Mouse (Mus musculus): ENCODE results near the gene Alg3.

DNA sequence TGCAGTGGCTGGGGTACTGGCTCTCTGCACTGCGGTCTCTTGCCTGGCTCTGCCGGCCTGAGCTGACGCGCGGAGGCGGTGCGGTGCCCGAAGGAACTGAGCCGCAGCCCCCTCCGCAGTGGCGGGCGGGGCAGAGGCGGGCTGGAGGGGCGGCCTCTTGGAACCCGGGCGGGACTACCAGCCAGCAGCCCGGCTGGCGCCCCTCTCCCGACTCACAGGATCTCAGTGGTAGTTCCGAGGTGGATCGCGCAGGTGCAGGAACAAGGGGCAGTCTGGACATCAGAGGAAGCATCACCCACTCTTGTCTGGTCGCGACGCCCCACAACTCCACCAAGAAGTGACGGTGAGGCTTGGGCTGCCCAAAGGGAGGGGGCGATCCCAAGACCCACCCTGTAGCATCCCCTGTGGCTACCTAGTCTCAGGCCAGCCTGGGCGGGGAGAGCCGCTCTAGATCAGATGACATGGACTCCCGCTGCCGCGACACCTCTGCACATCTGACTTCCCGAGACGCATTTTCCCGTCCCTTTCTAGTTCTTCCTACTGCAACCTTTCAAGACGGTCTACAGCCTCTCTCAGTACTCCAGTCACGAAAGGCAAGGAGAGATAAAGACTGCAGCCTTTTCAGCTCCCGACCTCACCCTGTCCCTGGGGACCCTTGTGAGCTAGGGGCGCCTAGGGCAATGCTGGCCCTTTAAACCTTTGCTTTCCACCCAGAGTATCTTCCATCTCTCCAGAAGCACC lies 21.4 kb downstream of the Alg3 start:
- TF ChIP-seq CTCF (IDR thresholded peaks at IDR 0.05; ENCODE audit: insufficient read depth, low read depth, low read length) (no peak), POLR2A (IDR thresholded peaks at IDR 0.05; ENCODE audit: insufficient read depth, low read depth, low read length) (0 out of 2 replicates have a peak, but pooled peaks have one; percentile 30)

Data from olfactory bulb, adult 2 months (tissue).